Mouse (Mus musculus) G1E (cell line): ENCODE data around the gene Stx18. TPM values are rescaled to one million over a fixed set of nuclear protein-coding genes. Genes with fewer than 3 reads are reported as not detected.

ENCODE experiments used
- ATAC-seq: 2 replicates; pipeline ENCODE4 v1.8.0; 2016; ENCODE audit warnings: mild to moderate bottlenecking; ENCODE audit not compliant: insufficient number of reproducible peaks, poor library complexity, low FRiP score, severe bottlenecking; ENCODE audit errors: extremely low read depth
- DNase-seq: peaks from one replicate; pipeline ENCODE4 v3.0.0; 2012; ENCODE audit warnings: low spot score
- H3K27me3 ChIP-seq: 2 replicates; pipeline ENCODE4 v1.6.1; 2012; ENCODE audit warnings: mild to moderate bottlenecking, low read length, inconsistent platforms; ENCODE audit not compliant: insufficient read depth
- H3K36me3 ChIP-seq: replicated peaks from 2 replicates; pipeline ENCODE3; 2012; ENCODE audit warnings: mild to moderate bottlenecking, inconsistent platforms
- H3K4me1 ChIP-seq: 2 replicates; pipeline ENCODE4 v1.6.1; 2012; ENCODE audit warnings: low read depth, low read length, inconsistent platforms, mixed read lengths; ENCODE audit not compliant: insufficient read depth
- H3K4me3 ChIP-seq: 2 replicates; pipeline ENCODE4 v1.5.1; 2012; ENCODE audit warnings: low read depth, mild to moderate bottlenecking, inconsistent platforms, low read length, moderate library complexity, mixed read lengths
- H3K9me3 ChIP-seq: replicated peaks from 2 replicates; pipeline ENCODE4 v1.6.1; 2012; ENCODE audit warnings: inconsistent platforms
- CTCF ChIP-seq: IDR thresholded peaks from 2 replicates; pipeline ENCODE4 v1.5.1; 2012; ENCODE audit warnings: low read depth, low read length, inconsistent platforms, mixed read lengths
- GATA1 ChIP-seq: IDR thresholded peaks from 2 replicates; pipeline ENCODE4 v1.6.1; 2012; ENCODE audit warnings: borderline replicate concordance, low read length, inconsistent platforms, mixed read lengths
- GATA2 ChIP-seq: IDR thresholded peaks from 2 replicates; pipeline ENCODE4 v1.6.1; 2012; ENCODE audit warnings: low read depth, low read length, inconsistent platforms, borderline replicate concordance
- POLR2AphosphoS5 ChIP-seq: IDR thresholded peaks from 2 replicates; pipeline ENCODE4 v1.6.1; 2012; ENCODE audit warnings: low read depth, low read length, inconsistent platforms; ENCODE audit not compliant: insufficient replicate concordance
- TAL1 ChIP-seq: conservative IDR thresholded peaks from 2 replicates; pipeline ENCODE4 v1.6.1; 2012; ENCODE audit warnings: low read depth, low read length, inconsistent platforms, mixed read lengths
- polyA plus RNA-seq: library from polyadenylated mRNA; stranded (reverse); fragments of >175 nt; gene quantifications from 2 replicates; pipeline ENCODE4 v1.2.3, GENCODE M21; 2012
- total RNA-seq, 2 experiments: library from RNA; stranded (forward) in 1 of 2; stranded (reverse) in 1 of 2; fragments of 200-1000 nt in 1 of 2; fragments of >200 nt in 1 of 2; fragmentation: Nextera tagmentation in 1 of 2; gene quantifications; 2 replicates each; pipeline ENCODE4 v1.2.3; 2014 to 2017

Gene Stx18
- total and polyA plus RNA-seq, 3 experiments, result 20.3 to 38.4 (median 32.7) TPM

DNA sequence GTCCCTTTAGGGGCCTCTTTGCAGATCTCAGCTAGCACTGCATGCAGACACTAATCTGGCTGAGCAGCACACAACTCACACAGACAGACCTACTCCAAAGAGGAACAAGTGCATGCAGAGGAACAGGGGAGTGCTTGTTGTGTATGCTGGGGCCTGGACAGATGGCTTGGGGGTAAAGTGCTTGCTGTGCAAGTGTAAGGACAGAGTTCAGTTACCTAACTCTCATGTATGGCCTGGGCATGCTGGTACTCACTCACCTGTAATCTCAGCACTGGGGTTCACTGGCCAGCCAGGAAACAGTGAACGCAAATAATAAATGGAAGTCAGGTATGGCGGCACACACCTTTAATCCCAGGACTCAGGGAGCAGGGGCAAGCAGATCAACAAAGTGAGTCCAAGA, 76.0 kb downstream of the Stx18 start:
- ATAC-seq (no peak), DNase-seq (no peak)
- TF ChIP-seq POLR2AphosphoS5 (no peak), GATA1 (no peak), GATA2 (no peak), CTCF (no peak), TAL1 (no peak)
- no peaks in the 10 kb centered on the region for H3K27me3 ChIP-seq
- H3K36me3 ChIP-seq, result peaks cover 85% of the 10 kb centered on the region
- H3K4me3 ChIP-seq, result no peak overlapping the region
- H3K4me1 ChIP-seq, result no peaks in the 10 kb centered on the region
- H3K9me3 ChIP-seq, result no peaks in the 10 kb centered on the region

DNA sequence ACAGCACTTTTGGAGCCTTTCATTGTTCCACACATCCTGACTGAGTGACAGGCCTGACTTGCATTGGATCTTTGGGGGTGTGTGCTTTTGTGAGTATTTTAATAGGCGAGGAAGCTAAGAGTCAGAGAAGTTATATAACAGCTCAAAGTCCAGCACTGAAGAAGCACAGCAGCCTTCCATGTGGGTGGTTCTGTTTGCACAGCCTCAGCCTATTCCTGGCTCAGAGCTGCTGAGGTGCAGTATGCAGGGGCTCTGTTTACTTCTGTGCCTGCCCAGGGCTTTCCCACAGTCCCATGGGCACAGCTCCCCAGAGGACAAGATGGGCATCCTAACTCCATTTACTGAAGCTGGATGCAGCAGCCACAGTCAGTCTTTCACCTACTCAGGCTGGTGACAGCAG, 78.5 kb downstream of the Stx18 start:
- TF ChIP-seq GATA1, result no peak
- Histone ChIP-seq H3K36me3 (peaks cover 80% of the 10 kb centered on the region), H3K4me3 (no peak overlapping the region), H3K9me3 (no peaks in the 10 kb centered on the region), H3K4me1 (no peaks in the 10 kb centered on the region), H3K27me3 (no peaks in the 10 kb centered on the region)
- no peak for ATAC-seq
- DNase-seq, result no peak

DNA sequence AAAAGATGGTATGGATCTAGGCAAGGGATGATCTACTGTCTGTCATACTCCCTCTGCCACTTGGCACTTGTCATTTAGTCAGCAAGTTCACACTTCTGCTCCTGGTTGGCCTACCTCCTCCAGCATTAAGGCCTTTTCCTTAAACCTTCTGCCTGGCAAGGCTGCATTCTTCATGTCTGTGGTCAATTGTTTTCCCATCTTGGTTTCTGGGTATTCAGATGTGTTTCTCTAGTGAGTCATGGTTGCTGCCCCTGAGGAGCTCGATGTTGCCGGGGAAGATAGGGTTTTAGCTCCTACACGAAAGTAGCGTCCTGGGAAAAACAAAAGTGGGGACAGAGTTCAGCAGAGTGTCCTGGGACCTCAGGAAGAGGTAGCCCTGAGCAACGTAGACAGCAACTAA, 80.7 kb downstream of the Stx18 start:
- Histone ChIP-seq H3K27me3 (no peaks in the 10 kb centered on the region), H3K4me3 (no peak overlapping the region), H3K36me3 (peaks cover 83% of the 10 kb centered on the region), H3K9me3 (no peaks in the 10 kb centered on the region), H3K4me1 (no peaks in the 10 kb centered on the region)
- DNase-seq (no peak), ATAC-seq (no peak)
- no peak for TF ChIP-seq TAL1
- TF ChIP-seq POLR2AphosphoS5, result no peak
- no peak for TF ChIP-seq CTCF
- no peak for TF ChIP-seq GATA2
- no peak for TF ChIP-seq GATA1

DNA sequence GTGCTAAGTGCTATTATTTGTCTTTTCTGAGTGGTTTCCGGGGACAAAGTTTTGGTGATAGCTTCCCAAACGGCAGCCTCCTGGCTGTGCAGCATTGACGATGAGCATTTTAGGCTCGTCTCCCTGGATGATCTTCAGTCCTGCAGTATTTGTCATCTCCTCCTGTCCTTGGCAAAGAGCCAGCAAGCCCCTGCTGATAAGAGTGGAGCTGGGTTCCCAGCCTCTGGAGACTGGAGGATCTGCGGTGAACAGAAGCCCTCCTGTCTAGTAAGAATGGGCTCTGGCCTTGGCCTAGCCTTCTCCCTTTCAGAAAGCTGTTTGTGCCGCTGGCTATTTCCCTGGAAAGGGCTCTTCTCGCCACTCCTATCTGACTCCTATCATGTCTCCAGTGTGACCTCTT, 83.2 kb downstream of the Stx18 start:
- Histone ChIP-seq H3K4me1 (no peaks in the 10 kb centered on the region), H3K27me3 (no peaks in the 10 kb centered on the region), H3K36me3 (peaks cover 80% of the 10 kb centered on the region), H3K4me3 (no peak overlapping the region), H3K9me3 (no peaks in the 10 kb centered on the region)
- DNase-seq (no peak), ATAC-seq (no peak)
- TF ChIP-seq CTCF, result no peak
- TF ChIP-seq POLR2AphosphoS5, result no peak
- TF ChIP-seq TAL1, result no peak
- no peak for TF ChIP-seq GATA1
- no peak for TF ChIP-seq GATA2

DNA sequence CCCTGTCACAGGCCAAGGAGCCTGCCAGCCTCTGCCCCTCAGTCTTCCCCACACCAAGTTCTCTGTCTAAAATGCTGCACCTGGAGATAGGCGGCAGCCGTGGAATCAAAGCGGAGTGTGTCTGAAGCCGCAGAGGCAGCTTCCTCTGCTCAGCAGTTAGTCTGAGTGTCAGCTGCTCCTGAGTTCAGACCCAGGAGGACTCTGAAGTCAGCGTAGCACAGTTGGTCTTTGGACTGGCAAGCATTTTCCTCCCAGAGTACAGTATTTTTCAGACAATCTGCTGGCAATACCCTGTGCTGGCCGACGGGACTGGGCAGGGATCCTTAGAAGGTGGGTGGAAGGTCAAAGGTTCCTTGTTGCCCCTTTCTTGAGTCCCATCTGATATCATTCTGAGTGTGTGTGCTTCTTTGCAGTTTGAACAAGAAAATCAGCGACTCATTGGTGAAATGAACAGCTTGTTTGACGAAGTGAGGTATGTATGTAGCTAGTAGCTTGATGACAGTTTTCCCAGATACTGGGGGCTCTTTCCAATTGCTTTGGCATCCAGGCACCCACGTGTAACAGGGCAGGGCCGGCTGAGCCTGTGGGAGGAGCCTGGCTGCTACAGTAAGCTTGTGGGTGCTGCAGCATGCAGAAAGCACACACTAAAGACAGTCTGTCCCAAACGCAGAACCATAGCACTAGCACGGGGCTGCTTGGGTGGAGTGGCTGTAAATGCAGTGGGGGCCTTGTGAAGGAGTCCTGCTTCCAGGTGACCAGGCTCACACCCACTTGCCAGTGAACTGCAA, 88.2 kb downstream of the Stx18 start:
- no peak for DNase-seq
- no peaks in the 10 kb centered on the region for H3K4me1 ChIP-seq
- peaks cover 71% of the 10 kb centered on the region for H3K36me3 ChIP-seq

DNA sequence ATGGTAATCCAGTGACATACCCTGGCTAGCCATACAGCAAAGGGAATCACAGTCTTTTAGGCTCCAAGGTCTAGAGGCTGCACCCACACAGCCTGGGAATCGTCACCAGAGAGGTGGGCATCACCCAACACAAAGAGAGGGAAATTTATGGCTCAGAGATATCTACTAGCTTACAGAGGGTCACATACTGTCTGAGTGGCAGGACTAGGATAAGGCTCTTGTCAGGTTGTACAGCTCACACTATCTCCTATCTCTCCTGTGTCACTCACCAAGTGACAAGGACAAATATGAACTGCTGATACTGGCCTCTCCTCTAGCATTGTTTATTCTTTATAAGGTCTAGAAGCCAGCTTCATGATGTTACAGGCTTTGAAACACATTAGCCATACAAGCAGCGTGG, 90.8 kb downstream of the Stx18 start:
- TF ChIP-seq POLR2AphosphoS5 (no peak), GATA2 (no peak), GATA1 (no peak), CTCF (no peak), TAL1 (no peak)
- Histone ChIP-seq H3K27me3 (no peaks in the 10 kb centered on the region), H3K4me3 (no peak overlapping the region), H3K36me3 (peaks cover 48% of the 10 kb centered on the region), H3K9me3 (peaks cover 2% of the 10 kb centered on the region), H3K4me1 (no peaks in the 10 kb centered on the region)
- DNase-seq (no peak), ATAC-seq (no peak)

More for the DNA sequence above, 88.2 kb downstream of the Stx18 start:
- Histone ChIP-seq H3K9me3 (no peaks in the 10 kb centered on the region), H3K27me3 (no peaks in the 10 kb centered on the region), H3K4me3 (no peak overlapping the region)
- ATAC-seq, result no peak
- TF ChIP-seq POLR2AphosphoS5 (no peak), GATA2 (no peak), CTCF (no peak), GATA1 (no peak), TAL1 (no peak)
